In the genomic region with DNA sequence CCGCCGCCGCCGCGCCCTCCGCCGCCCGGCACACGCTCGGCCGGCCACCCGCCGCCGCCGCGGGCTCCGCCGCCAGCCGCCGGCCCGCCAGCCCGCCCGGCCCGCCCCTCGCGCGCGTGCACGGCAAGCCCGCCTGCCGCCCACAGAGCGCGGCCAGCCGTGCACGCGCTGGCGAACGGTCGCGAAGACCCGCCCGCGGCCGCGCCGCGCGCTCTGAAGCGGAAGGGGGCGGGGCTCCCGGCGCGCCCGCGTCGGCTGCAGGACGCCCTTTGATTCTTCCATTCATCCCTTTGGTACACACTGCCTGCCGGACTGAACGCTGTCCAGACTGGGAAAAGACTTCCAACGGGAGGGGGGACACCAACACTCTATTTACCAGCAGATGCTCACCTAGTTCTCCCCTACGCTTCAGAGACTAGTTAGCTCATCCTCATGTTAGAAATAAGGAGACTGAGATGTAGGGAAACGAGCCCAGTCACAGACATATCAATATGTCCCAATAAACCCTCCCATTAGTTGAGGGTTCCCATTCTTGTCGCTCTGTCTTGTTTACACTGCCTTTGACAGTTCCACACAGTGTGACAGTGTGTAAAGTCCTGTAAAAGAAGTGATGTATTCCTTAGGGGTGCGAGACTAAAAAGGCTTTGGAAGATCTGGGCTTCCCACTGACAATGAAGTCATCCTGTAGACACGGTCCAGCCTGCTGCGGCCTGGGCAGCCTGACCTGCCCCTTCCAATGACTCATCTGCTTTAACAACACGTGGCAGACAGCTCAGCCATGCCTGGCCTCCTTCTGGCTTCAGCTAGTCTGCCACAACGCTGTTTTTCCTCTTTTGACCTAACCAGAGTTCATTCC, we compare ENCODE assay signal across 8 mouse cellular contexts. TPM values are rescaled to one million over a fixed set of nuclear protein-coding genes. Genes with fewer than 3 reads are reported as not detected.
A peak's percentile ranks its signal among the peaks of the same experiment; 100 is the strongest.
DNase-seq lines count a peak whose midpoint lies in the region; ATAC-seq and TF ChIP-seq lines count a peak whose summit lies in the region.

A gene (minus strand): TSS at position 58 of the 856 bp plus-strand sequence.

- DNase-seq in c-Kit-negative CD71-positive TER-119-positive erythroid progenitor cells, embryonic 14.5 days (ENCODE audit: low read depth, low spot score): peak; percentile 82
- DNase-seq in forebrain, embryonic 10.5 days (ENCODE audit: extremely low spot score, low spot score): peak; percentile 72
- peak; percentile 83 to 94 for DNase-seq in kidney, postnatal 25 days
- peak; percentile 74 to 83 (median 77) for DNase-seq in liver, embryonic 14.5 days (ENCODE audit: low read depth in 3 of 3, low spot score in 3 of 3)
- DNase-seq in neural tube, embryonic 11.5 days (ENCODE audit: low spot score): peak; percentile 95
- DNase-seq in stomach, postnatal 0 days (ENCODE audit: low spot score): peak; percentile 89

- H3K4me1 ChIP-seq in forebrain, embryonic 10.5 days: peaks cover 27% of the 10 kb centered on the region
- peaks cover 18% of the 10 kb centered on the region for H3K4me1 ChIP-seq in heart, embryonic 15.5 days (replicated peaks)
- H3K4me1 ChIP-seq in liver, embryonic 14.5 days (replicated peaks; ENCODE audit: control insufficient read depth in 2 of 2, insufficient read depth in 2 of 2, low read length in 1 of 2): peaks cover 11 to 21% of the 10 kb centered on the region in 2 experiments
- peaks cover 11% of the 10 kb centered on the region; the same call in 1 of the 2 replicates for H3K4me1 ChIP-seq in neural tube, embryonic 11.5 days (ENCODE audit: control insufficient read depth, insufficient read depth, low read length)
- no peaks in the 10 kb centered on the region; the same call in 1 of the 2 replicates for H3K4me1 ChIP-seq in stomach, postnatal 0 days (replicated peaks; ENCODE audit: control insufficient read depth, insufficient read depth)

- no peaks in the 10 kb centered on the region for H3K36me3 ChIP-seq in forebrain, embryonic 10.5 days (replicated peaks)
- H3K36me3 ChIP-seq in heart, embryonic 15.5 days: no peaks in the 10 kb centered on the region
- H3K36me3 ChIP-seq in liver, embryonic 14.5 days (replicated peaks; ENCODE audit: control insufficient read depth, insufficient read depth, low read depth): no peaks in the 10 kb centered on the region
- H3K36me3 ChIP-seq in neural tube, embryonic 11.5 days (ENCODE audit: control insufficient read depth, insufficient read depth, low read length): no peaks in the 10 kb centered on the region
- no peaks in the 10 kb centered on the region for H3K36me3 ChIP-seq in stomach, postnatal 0 days (ENCODE audit: control insufficient read depth, insufficient read depth, low read length)

- H3K4me3 ChIP-seq in forebrain, embryonic 10.5 days: peak within 1 kb of the TSS; percentile 97
- peak within 1 kb of the TSS; percentile 96 for H3K4me3 ChIP-seq in heart, embryonic 15.5 days
- H3K4me3 ChIP-seq in liver, embryonic 14.5 days (ENCODE audit: insufficient read depth in 1 of 2, low read depth in 2 of 2, low read length in 2 of 2): peak within 1 kb of the TSS; percentile 77 to 84
- H3K4me3 ChIP-seq in neural tube, embryonic 11.5 days (ENCODE audit: low read depth, low read length): peak within 1 kb of the TSS; percentile 87
- peak within 1 kb of the TSS; percentile 95 for H3K4me3 ChIP-seq in stomach, postnatal 0 days (ENCODE audit: low read depth, low read length)

- WGBS in forebrain, embryonic 10.5 days: 4% methylated on average over 68 of the region's 68 CpGs
- 1% methylated on average over 62 of the region's 68 CpGs for WGBS in heart, embryonic 15.5 days
- 2% methylated on average over 66 of the region's 68 CpGs for WGBS in liver, embryonic 14.5 days (ENCODE audit: insufficient replicate concordance)
- WGBS in neural tube, embryonic 11.5 days: 2% methylated on average over 52 of the region's 68 CpGs
- under 1% methylated on average over 32 of the region's 68 CpGs for WGBS in stomach, postnatal 0 days

- ATAC-seq in CD4-positive, CD25-positive, alpha-beta regulatory T cell, adult 4 months: peak; percentile 73
- ATAC-seq in heart, embryonic 15.5 days (replicated peaks; ENCODE audit: insufficient number of reproducible peaks, insufficient read depth, low FRiP score, low read depth): peak; percentile 88
- peak; percentile 94 for ATAC-seq in liver, embryonic 14.5 days (ENCODE audit: insufficient read depth)
- ATAC-seq in neural tube, embryonic 11.5 days (ENCODE audit: insufficient read depth, low FRiP score, low TSS enrichment): peak; percentile 83
- ATAC-seq in stomach, postnatal 0 days (ENCODE audit: low FRiP score, low TSS enrichment): peak; percentile 94

- H3K9ac ChIP-seq in heart, embryonic 15.5 days: peak within 1 kb of the TSS; percentile 98
- peak within 1 kb of the TSS; percentile 92 for H3K9ac ChIP-seq in liver, embryonic 14.5 days (replicated peaks)
- peak within 1 kb of the TSS; percentile 89 for H3K9ac ChIP-seq in neural tube, embryonic 11.5 days (ENCODE audit: low read length)
- H3K9ac ChIP-seq in stomach, postnatal 0 days (ENCODE audit: low read length): peak within 1 kb of the TSS; percentile 89

- peak within 1 kb of the TSS; percentile 73 for H3K4me2 ChIP-seq in heart, embryonic 15.5 days
- H3K4me2 ChIP-seq in liver, embryonic 14.5 days (ENCODE audit: low read depth): peak within 1 kb of the TSS; percentile 79
- peak within 1 kb of the TSS; percentile 60 for H3K4me2 ChIP-seq in neural tube, embryonic 11.5 days (ENCODE audit: low read depth)
- peak within 1 kb of the TSS; percentile 82 for H3K4me2 ChIP-seq in stomach, postnatal 0 days (replicated peaks; ENCODE audit: low read depth)

- peak within 1 kb of the TSS; percentile 96 for H3K27ac ChIP-seq in forebrain, embryonic 10.5 days
- peak within 1 kb of the TSS; percentile 91 for H3K27ac ChIP-seq in heart, embryonic 15.5 days
- H3K27ac ChIP-seq in liver, embryonic 14.5 days: peak within 1 kb of the TSS; percentile 57
- peak within 1 kb of the TSS; percentile 94 for H3K27ac ChIP-seq in neural tube, embryonic 11.5 days (ENCODE audit: low read depth, low read length)
- H3K27ac ChIP-seq in stomach, postnatal 0 days (replicated peaks): peak within 1 kb of the TSS; percentile 92

- H3K9me3 ChIP-seq in forebrain, embryonic 10.5 days: no peaks in the 10 kb centered on the region
- no peaks in the 10 kb centered on the region for H3K9me3 ChIP-seq in heart, embryonic 15.5 days (replicated peaks)
- no peaks in the 10 kb centered on the region for H3K9me3 ChIP-seq in liver, embryonic 14.5 days (ENCODE audit: control insufficient read depth, low read length)
- H3K9me3 ChIP-seq in neural tube, embryonic 11.5 days (ENCODE audit: control insufficient read depth, low read length): no peaks in the 10 kb centered on the region
- H3K9me3 ChIP-seq in stomach, postnatal 0 days (ENCODE audit: control insufficient read depth, low read length): no peaks in the 10 kb centered on the region

- no peak for TF ChIP-seq CTCF in liver, embryonic 14.5 days (IDR thresholded peaks at IDR 0.05; ENCODE audit: low read depth)
- TF ChIP-seq CTCF in stomach, postnatal 0 days (IDR thresholded peaks at IDR 0.05; ENCODE audit: low read depth): no peak

- TF ChIP-seq EP300 in liver, embryonic 14.5 days (IDR thresholded peaks at IDR 0.05; ENCODE audit: low read depth): no peak
- no peak for TF ChIP-seq EP300 in stomach, postnatal 0 days (optimal IDR thresholded peaks at IDR 0.05)

- H3K27me3 ChIP-seq in forebrain, embryonic 10.5 days (ENCODE audit: poor library complexity, severe bottlenecking): no peaks in the 10 kb centered on the region
- H3K27me3 ChIP-seq in heart, embryonic 15.5 days: no peaks in the 10 kb centered on the region
- H3K27me3 ChIP-seq in liver, embryonic 14.5 days (ENCODE audit: control insufficient read depth, insufficient read depth, low read length): no peaks in the 10 kb centered on the region
- H3K27me3 ChIP-seq in neural tube, embryonic 11.5 days (ENCODE audit: control insufficient read depth, insufficient read depth, low read length): no peaks in the 10 kb centered on the region
- H3K27me3 ChIP-seq in stomach, postnatal 0 days (ENCODE audit: control insufficient read depth, insufficient read depth, low read length): no peaks in the 10 kb centered on the region

RNA-seq across cellular contexts. Expression of the gene that starts here (rescaled TPM):
- polyA plus RNA-seq in CD4-positive, CD25-positive, alpha-beta regulatory T cell, adult 4 months (2017; shearing (Covaris generic)): 1 to 10 TPM; 3.4 to 4.0 TPM
- 15.4 and 15.9 TPM in 2 replicates for polyA plus RNA-seq in forebrain, embryonic 10.5 days (2016; fragmentation: Nextera tagmentation; extraction: Ambion mirVana)
- 16.8 and 20.3 TPM in 2 replicates for polyA plus RNA-seq in heart, embryonic 15.5 days (2015; fragmentation: Nextera tagmentation; extraction: Ambion mirVana)
- polyA plus RNA-seq in liver, embryonic 14.5 days (2012; rRNA removed): 10.4 and 11.3 TPM in 2 replicates
- 7.3 and 9.2 TPM in 2 replicates for polyA plus RNA-seq in liver, embryonic 14.5 days (2014; fragmentation: Nextera tagmentation; extraction: Ambion mirVana)
- polyA plus RNA-seq in neural tube, embryonic 11.5 days (2014; fragmentation: Nextera tagmentation; extraction: Ambion mirVana): 31.9 and 36.5 TPM in 2 replicates
- polyA plus RNA-seq in stomach, postnatal 0 days (2015; fragmentation: Nextera tagmentation; extraction: Ambion mirVana): 5.0 and 5.1 TPM in 2 replicates

Comparison
In these comparisons a context has a peak if more than half of its experiments do, and no peak if none do; other contexts are left out.
1. Peak in every context shown above with its lines: DNase-seq, ATAC-seq, H3K4me3 ChIP-seq and H3K27ac ChIP-seq.